Mouse (Mus musculus) kidney, embryonic 16.5 days (tissue): ENCODE data around the gene Nktr. TPM values are rescaled to one million over a fixed set of nuclear protein-coding genes. Genes with fewer than 3 reads are reported as not detected.

Experiments
- ATAC-seq: fragments of 200-750 bp; cut with Nextera tagmentation; 2 replicates; pipeline ENCODE4 v1.8.0; 2017; ENCODE audit warnings: moderate TSS enrichment; ENCODE audit not compliant: low FRiP score, low TSS enrichment
- H3K27ac ChIP-seq: fragments of 300-500 bp; sonication (generic); 2 replicates; pipeline ENCODE4 v1.5.1; 2014; ENCODE audit warnings: low read length
- H3K27me3 ChIP-seq: fragments of 300-500 bp; sonication (generic); 2 replicates; pipeline ENCODE4 v1.6.1; 2014; ENCODE audit warnings: low read length, control low read depth, mixed read lengths; ENCODE audit not compliant: insufficient read depth
- H3K36me3 ChIP-seq: fragments of 300-500 bp; sonication (generic); 2 replicates; pipeline ENCODE4 v1.6.1; 2014; ENCODE audit warnings: low read length, control low read depth, mixed read lengths; ENCODE audit not compliant: insufficient read depth
- H3K4me1 ChIP-seq: fragments of 300-500 bp; sonication (generic); 2 replicates; pipeline ENCODE4 v1.6.1; 2014; ENCODE audit warnings: low read length, control low read depth, mixed read lengths; ENCODE audit not compliant: insufficient read depth
- H3K4me2 ChIP-seq: fragments of 300-500 bp; sonication (generic); replicated peaks from 2 replicates; pipeline ENCODE4 v1.6.1; 2014; ENCODE audit warnings: low read depth, low read length
- H3K4me3 ChIP-seq: fragments of 300-500 bp; sonication (generic); 2 replicates; pipeline ENCODE4 v1.5.1; 2014; ENCODE audit warnings: mild to moderate bottlenecking, low read length
- H3K9ac ChIP-seq: fragments of 300-500 bp; sonication (generic); replicated peaks from 2 replicates; pipeline ENCODE4 v1.6.1; 2014; ENCODE audit warnings: low read length
- H3K9me3 ChIP-seq: fragments of 300-500 bp; sonication (generic); 2 replicates; pipeline ENCODE4 v1.6.1; 2016; ENCODE audit warnings: low read length, control low read depth
- WGBS: fragments of 180-500 bp; shearing (Covaris S2); extraction: QIAGEN DNeasy Blood & Tissue Kit; methylation state at CpG from one replicate; pipeline ENCODE4 v1.1.7; 2014; 5-methylcytosine and 5-hydroxymethylcytosine counted together
- polyA plus RNA-seq: library from polyadenylated mRNA; unstranded; fragments of >200 nt; fragmentation: Nextera tagmentation; extraction: Ambion mirVana; gene quantifications from 2 replicates; pipeline ENCODE4 v1.2.1, GENCODE M21; 2015

Nktr gene
- polyA plus RNA-seq, 1 experiment from 2014 or later = 46.1 TPM

DNA sequence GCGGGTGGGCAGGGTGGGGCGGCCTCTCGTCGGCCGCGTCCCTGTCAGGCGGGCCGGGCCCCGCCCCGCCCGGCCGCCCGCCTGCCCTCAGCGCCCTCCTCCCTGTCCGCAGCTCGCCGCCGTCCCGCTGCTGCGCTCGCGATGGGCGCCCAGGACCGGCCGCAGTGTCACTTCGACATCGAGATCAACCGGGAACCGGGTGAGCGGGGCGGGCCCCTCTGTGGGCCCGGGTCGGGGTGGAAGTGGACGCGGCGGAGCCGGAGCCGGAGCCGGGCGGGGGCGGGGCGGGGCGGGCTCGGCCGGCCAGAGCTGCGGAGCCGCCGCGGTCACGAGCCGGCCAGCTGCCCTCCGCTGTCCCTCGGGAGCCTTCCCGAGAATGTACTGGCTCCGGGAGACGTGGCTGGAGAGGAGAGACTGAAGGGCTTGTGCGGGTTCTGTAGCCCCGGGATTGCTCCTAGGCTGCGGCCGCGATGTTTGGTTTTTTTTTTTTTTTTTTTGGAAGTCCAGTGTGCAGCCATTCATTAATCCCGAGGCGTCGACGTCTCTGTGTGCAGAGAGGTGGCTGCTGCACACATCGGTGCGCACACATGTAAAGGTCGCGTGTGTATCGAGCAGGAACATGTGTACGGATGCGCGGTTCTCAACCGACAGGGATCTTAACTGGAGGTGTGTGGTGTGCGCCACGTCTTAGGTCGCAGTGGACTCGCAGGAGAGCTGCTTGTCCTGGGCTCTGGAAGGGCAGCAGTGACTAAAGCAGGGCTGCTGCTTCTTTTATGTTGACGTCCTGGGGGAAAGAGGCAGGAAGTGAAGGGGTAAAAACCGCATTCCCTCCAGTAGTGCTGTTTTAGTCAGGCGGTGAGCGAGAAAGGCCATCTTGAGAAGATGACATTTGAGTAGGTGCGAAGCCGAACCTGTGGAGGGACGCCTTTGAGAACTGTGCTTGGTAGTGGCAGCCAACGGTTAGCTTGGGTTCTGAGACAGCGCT is 670 bp downstream of the Nktr start:
- peak; percentile 85 for ATAC-seq
- Histone ChIP-seq H3K36me3 (no peaks in the 10 kb centered on the region), H3K9ac (peak overlapping the region; percentile 98), H3K27ac (peak overlapping the region; percentile 97), H3K4me3 (peak overlapping the region; percentile 91), H3K9me3 (peaks cover 5% of the 10 kb centered on the region; the same call in 1 of the 2 replicates), H3K27me3 (no peaks in the 10 kb centered on the region), H3K4me1 (peaks cover 11% of the 10 kb centered on the region), H3K4me2 (peak overlapping the region; percentile 97)
- under 1% methylated on average over 65 of the region's 87 CpGs for WGBS

GRCm38 (mm10) chr9:121740490-121740889 is 21.5 kb downstream of the Nktr start:
- H3K4me1 ChIP-seq = no peaks in the 10 kb centered on the region
- ATAC-seq = no peak
- WGBS = 81% methylated on average over 6 of the region's 6 CpGs
- no peak overlapping the region for H3K27ac ChIP-seq
- H3K9me3 ChIP-seq = no peaks in the 10 kb centered on the region
- H3K27me3 ChIP-seq = no peaks in the 10 kb centered on the region
- peaks cover 42% of the 10 kb centered on the region for H3K36me3 ChIP-seq
- H3K9ac ChIP-seq = no peak overlapping the region
- H3K4me2 ChIP-seq = no peak overlapping the region
- H3K4me3 ChIP-seq = no peak overlapping the region

GRCm38 (mm10) chr9:121741168-121741567 is 22.2 kb downstream of the Nktr start:
- H3K9me3 ChIP-seq = no peaks in the 10 kb centered on the region
- H3K4me1 ChIP-seq = no peaks in the 10 kb centered on the region
- no peak overlapping the region for H3K4me3 ChIP-seq
- H3K27me3 ChIP-seq = no peaks in the 10 kb centered on the region
- ATAC-seq = no peak
- no peak overlapping the region for H3K9ac ChIP-seq
- no peak overlapping the region for H3K27ac ChIP-seq
- WGBS = 94% methylated on average over 3 of the region's 3 CpGs
- H3K36me3 ChIP-seq = peaks cover 42% of the 10 kb centered on the region
- H3K4me2 ChIP-seq = no peak overlapping the region

DNA sequence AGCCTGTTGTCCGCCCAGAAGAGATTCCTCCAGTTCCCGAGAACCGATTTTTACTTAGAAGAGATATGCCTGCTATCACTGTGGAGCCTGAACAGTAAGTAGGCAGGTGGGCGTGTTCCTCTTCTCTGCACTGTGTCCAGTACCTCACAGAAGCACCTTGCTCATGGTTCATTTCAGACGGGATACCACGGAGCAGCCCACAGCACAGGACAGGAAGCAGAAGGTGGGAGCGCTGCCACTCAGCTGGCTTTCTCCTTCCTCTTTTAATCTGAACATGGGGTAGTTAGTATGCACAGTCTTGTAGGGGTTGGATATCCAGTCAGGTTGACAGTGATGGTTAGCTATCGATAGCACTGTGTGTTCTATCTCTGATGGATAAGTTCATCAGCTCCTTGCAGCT is 25.1 kb downstream of the Nktr start:
- H3K4me1 ChIP-seq = no peaks in the 10 kb centered on the region
- H3K27ac ChIP-seq = no peak overlapping the region
- WGBS = 89% methylated on average over 8 of the region's 8 CpGs
- no peaks in the 10 kb centered on the region for H3K9me3 ChIP-seq
- no peak overlapping the region for H3K4me2 ChIP-seq
- H3K9ac ChIP-seq = no peak overlapping the region
- no peak overlapping the region for H3K4me3 ChIP-seq
- no peak for ATAC-seq
- no peaks in the 10 kb centered on the region for H3K27me3 ChIP-seq
- peaks cover 65% of the 10 kb centered on the region for H3K36me3 ChIP-seq

DNA sequence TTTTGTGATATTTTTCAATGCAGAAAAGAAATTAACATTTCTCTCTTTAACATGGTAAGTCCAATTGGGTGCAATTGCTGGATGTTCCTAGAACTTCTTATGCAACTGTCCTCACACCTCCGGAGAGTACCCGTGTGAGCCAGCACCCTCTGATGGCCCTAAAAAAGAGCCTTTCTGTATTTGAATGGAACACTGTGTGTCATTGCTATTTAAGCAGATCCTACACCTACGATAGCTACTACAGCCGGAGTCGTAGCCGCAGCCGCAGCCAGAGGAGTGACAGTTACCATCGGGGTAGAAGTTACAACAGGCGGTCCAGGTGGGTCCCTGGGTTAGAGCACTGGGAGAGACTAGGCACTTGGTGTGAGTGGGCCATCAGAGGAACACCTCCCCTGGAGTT is 33.8 kb downstream of the Nktr start:
- H3K9me3 ChIP-seq = no peaks in the 10 kb centered on the region
- H3K27ac ChIP-seq = no peak overlapping the region
- no peaks in the 10 kb centered on the region for H3K27me3 ChIP-seq
- no peak overlapping the region for H3K4me3 ChIP-seq
- ATAC-seq = no peak
- H3K36me3 ChIP-seq = peaks cover 78% of the 10 kb centered on the region
- 93% methylated on average over 9 of the region's 9 CpGs for WGBS
- no peak overlapping the region for H3K4me2 ChIP-seq
- no peak overlapping the region for H3K9ac ChIP-seq
- no peaks in the 10 kb centered on the region for H3K4me1 ChIP-seq

DNA sequence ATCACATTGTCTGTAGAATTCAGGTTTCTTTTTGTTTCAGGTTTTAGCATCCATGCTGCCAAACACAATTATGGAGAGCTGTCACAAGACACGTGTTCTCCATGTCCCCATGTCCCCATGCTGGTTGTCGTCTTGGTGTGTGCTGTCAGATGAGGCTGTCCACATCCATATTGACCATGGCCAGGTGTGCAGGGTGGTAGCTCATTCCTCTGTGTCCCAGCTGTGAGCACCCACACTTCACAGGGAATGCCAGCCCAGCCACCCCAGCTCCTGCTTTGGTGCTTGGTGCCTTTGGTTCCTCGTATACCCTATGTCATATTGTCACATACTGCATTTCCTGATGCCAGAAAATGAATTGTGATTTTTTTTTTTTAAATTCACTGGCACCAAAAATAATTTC is 35.7 kb downstream of the Nktr start:
- 89% methylated on average over 3 of the region's 3 CpGs for WGBS
- no peak overlapping the region for H3K27ac ChIP-seq
- no peaks in the 10 kb centered on the region for H3K9me3 ChIP-seq
- ATAC-seq = no peak
- H3K4me3 ChIP-seq = no peak overlapping the region
- no peak overlapping the region for H3K4me2 ChIP-seq
- H3K4me1 ChIP-seq = peaks cover 10% of the 10 kb centered on the region
- peaks cover 61% of the 10 kb centered on the region for H3K36me3 ChIP-seq
- H3K9ac ChIP-seq = no peak overlapping the region
- H3K27me3 ChIP-seq = no peaks in the 10 kb centered on the region

DNA sequence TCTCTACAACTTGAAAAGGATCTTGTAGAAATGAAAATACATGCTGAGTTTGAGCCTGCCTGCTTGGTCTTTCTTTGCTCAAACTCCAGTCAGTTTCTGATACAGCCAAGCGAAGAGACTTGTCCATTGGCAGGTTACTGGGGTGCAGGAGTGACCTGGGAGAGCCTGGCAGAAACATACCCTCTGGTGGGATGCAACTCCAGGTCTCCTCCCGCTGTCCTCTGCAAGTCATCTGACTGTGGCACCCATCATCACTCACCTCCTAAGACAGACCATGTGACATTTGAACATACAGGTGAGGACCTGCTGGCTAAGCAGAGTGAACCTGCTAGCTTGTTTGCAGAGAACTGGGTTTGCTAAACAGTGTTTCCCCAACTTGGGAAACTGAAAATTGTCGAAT is 37.8 kb downstream of the Nktr start:
- 88% methylated on average over 3 of the region's 3 CpGs for WGBS

DNA sequence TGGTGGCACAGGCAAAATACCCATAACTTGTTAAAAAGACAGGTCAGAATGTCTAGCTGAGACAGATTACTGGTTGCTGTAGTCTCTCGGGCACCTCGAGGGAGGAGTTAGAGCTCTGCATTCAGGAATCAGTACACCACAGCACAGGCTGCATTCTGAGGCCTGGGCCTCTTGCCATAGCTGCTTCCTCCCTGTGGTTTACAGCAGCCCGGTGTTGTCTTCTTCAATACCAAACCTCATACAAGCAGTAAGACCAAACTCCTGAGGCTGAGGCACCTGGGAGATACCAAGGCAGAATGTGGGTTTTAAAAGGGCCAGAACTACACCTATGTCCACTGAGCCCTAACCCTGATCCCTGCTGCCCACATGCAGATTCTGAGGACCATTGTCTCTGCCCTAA is 38.5 kb downstream of the Nktr start:
- H3K4me3 ChIP-seq = no peak overlapping the region
- no peak overlapping the region for H3K4me2 ChIP-seq
- peaks cover 18% of the 10 kb centered on the region for H3K4me1 ChIP-seq
- ATAC-seq = no peak
- peaks cover 37% of the 10 kb centered on the region for H3K36me3 ChIP-seq
- H3K27ac ChIP-seq = no peak overlapping the region
- H3K9ac ChIP-seq = no peak overlapping the region
- WGBS = 57% methylated on average over 3 of the region's 3 CpGs
- H3K27me3 ChIP-seq = no peaks in the 10 kb centered on the region
- H3K9me3 ChIP-seq = no peaks in the 10 kb centered on the region

More for the DNA sequence above, 37.8 kb downstream of the Nktr start:
- Histone ChIP-seq H3K4me3 (no peak overlapping the region), H3K36me3 (peaks cover 40% of the 10 kb centered on the region), H3K4me2 (no peak overlapping the region), H3K27ac (no peak overlapping the region), H3K9me3 (no peaks in the 10 kb centered on the region), H3K27me3 (no peaks in the 10 kb centered on the region), H3K4me1 (peaks cover 18% of the 10 kb centered on the region), H3K9ac (no peak overlapping the region)
- ATAC-seq = no peak

DNA sequence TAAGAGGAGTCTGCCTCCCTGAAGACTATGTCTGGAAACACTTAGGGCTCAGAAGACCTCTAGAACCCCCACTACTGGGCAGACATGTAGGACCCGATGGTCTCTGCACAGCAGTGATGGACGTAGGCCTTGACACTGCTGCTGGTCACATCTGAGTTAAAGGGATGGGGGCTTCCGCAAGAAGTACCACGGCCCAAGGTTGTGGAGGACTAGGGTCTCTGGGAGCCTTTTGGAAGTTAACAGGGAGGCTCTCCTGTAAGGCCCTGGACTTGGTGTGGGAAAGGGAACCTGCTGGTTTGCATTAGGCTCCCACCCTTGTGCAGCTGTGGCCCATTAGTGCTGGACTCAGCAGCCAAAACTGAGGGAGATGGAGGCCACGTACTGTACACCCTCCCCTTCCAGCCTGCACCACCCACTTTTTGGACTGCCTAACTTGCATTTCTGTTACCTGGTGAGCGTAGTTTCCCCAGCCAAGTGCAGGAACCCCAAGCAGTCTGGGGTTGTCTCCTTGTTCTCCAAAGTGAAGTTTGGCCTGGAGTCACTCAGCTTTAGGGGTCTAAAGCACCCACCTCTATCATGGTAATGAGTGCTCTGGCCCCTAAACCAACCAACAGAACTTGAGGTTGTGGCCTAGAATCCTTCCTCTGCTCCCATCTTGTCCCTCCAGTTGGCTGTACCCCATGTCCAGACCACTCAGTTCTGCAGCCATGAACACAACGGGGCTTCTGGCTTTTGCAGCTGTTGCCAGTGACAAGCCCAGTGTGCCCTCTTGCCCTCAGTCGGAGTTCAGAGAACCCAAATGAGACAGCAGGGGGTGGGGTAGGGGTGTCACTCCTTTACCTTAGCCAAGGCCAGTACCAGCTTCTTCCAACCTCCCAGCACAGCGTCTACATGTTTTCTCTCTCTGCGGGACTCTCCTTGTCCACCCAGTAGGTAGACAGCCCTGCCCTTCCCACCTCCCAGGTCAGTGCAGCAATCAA is 39.2 kb downstream of the Nktr start:
- no peaks in the 10 kb centered on the region for H3K27me3 ChIP-seq
- 0 out of 2 replicates have a peak, but pooled peaks have one; percentile 0 for ATAC-seq
- no peaks in the 10 kb centered on the region for H3K9me3 ChIP-seq
- peak overlapping the region; percentile 98 for H3K4me2 ChIP-seq
- peaks cover 39% of the 10 kb centered on the region for H3K36me3 ChIP-seq
- peaks cover 18% of the 10 kb centered on the region for H3K4me1 ChIP-seq
- H3K9ac ChIP-seq = peak overlapping the region; percentile 94
- H3K4me3 ChIP-seq = peak overlapping the region; percentile 85
- H3K27ac ChIP-seq = no peak overlapping the region
- 53% methylated on average over 10 of the region's 10 CpGs for WGBS
